Mouse (Mus musculus): Measurements from ENCODE around the gene Casd1. TPM values are rescaled to one million over a fixed set of nuclear protein-coding genes. Genes with fewer than 3 reads are reported as not detected.
A peak's percentile ranks its signal among the peaks of the same experiment; 100 is the strongest.

Gene Casd1
- polyA plus RNA-seq, 1 experiment from 2014 or later: 39.4 TPM

DNA sequence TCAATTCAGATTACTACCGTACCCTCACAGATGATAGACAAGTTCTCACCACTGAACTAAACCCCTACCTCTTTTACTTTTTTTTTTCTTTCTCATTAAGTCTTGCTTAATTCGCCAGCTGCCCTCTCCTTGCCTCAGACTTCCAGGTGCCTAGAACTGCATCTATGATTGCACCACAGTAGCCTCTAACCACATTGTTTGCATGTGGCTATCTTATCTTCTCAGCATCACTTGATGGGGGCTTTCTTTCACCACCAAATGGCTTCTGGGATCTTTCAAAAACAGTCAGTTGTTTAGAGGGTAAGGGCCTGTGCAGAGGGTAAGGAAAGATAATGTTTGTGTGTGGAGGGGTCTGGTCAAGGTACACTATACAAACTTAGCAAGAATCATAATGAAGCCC lies 63.7 kb downstream of the Casd1 start:
- no peaks in the 10 kb centered on the region for H3K9me3 ChIP-seq (ENCODE audit: control insufficient read depth, low read length)
- no peaks in the 10 kb centered on the region for H3K27me3 ChIP-seq (replicated peaks; ENCODE audit: control insufficient read depth, insufficient read depth, low read length)
- H3K36me3 ChIP-seq (ENCODE audit: control insufficient read depth, insufficient read depth, low read length): no peaks in the 10 kb centered on the region
- no peak overlapping the region for H3K4me2 ChIP-seq (ENCODE audit: low read depth, low read length)
- no peak overlapping the region for H3K9ac ChIP-seq (ENCODE audit: low read depth, low read length)
- WGBS: 65% methylated on average over 2 of the region's 2 CpGs
- H3K27ac ChIP-seq (replicated peaks; ENCODE audit: low read depth, low read length): no peak overlapping the region
- DNase-seq (ENCODE audit: low spot score) (no peak), ATAC-seq (ENCODE audit: low read depth) (no peak)
- no peaks in the 10 kb centered on the region for H3K4me1 ChIP-seq (ENCODE audit: control insufficient read depth, insufficient read depth, low read length)
- no peak overlapping the region for H3K4me3 ChIP-seq (ENCODE audit: low read depth, low read length)

DNA sequence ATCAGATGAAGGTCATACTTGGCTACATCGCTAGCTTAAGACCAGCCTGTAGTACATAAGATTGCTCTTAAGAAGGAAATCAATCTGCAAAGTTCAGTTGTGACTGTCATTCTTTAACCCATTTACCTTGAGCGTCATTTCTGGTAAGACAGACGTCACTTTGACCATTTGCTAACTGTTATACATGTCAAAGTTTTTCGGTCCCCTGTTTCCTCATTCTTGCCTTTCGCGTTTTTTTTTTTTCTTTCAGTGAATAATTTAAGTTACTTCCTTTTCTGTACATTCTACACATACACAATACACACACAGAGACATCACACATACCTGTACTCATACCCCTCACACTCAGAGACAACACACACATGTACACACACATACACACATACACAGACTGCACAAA lies 64.5 kb downstream of the Casd1 start:
- 94% methylated on average over 6 of the region's 6 CpGs for WGBS
- no peak for ATAC-seq (ENCODE audit: low read depth)
- Histone ChIP-seq H3K9ac (ENCODE audit: low read depth, low read length) (no peak overlapping the region), H3K4me1 (ENCODE audit: control insufficient read depth, insufficient read depth, low read length) (no peaks in the 10 kb centered on the region), H3K4me2 (ENCODE audit: low read depth, low read length) (no peak overlapping the region), H3K36me3 (ENCODE audit: control insufficient read depth, insufficient read depth, low read length) (no peaks in the 10 kb centered on the region), H3K27me3 (replicated peaks; ENCODE audit: control insufficient read depth, insufficient read depth, low read length) (no peaks in the 10 kb centered on the region), H3K27ac (replicated peaks; ENCODE audit: low read depth, low read length) (no peak overlapping the region), H3K9me3 (ENCODE audit: control insufficient read depth, low read length) (no peaks in the 10 kb centered on the region), H3K4me3 (ENCODE audit: low read depth, low read length) (no peak overlapping the region)
- DNase-seq (ENCODE audit: low spot score): no peak

- Histone ChIP-seq H3K36me3 (ENCODE audit: control insufficient read depth, insufficient read depth, low read length) (peaks cover 12% of the 10 kb centered on the region; the same call in 1 of the 2 replicates), H3K4me3 (ENCODE audit: low read depth, low read length) (no peak overlapping the region), H3K4me2 (ENCODE audit: low read depth, low read length) (no peak overlapping the region), H3K27ac (replicated peaks; ENCODE audit: low read depth, low read length) (no peak overlapping the region), H3K4me1 (ENCODE audit: control insufficient read depth, insufficient read depth, low read length) (no peaks in the 10 kb centered on the region), H3K27me3 (replicated peaks; ENCODE audit: control insufficient read depth, insufficient read depth, low read length) (no peaks in the 10 kb centered on the region), H3K9me3 (ENCODE audit: control insufficient read depth, low read length) (no peaks in the 10 kb centered on the region), H3K9ac (ENCODE audit: low read depth, low read length) (no peak overlapping the region)
- no peak for ATAC-seq (ENCODE audit: low read depth)
- DNase-seq (ENCODE audit: low spot score): peak; percentile 21
- WGBS: 63% methylated on average over 1 of the region's 1 CpGs
Measured at GRCm38 (mm10) chr6:4677356-4677761, 76.7 kb downstream of the Casd1 start.

- H3K4me2 ChIP-seq (ENCODE audit: low read depth, low read length): no peak overlapping the region
- H3K9ac ChIP-seq (ENCODE audit: low read depth, low read length): no peak overlapping the region
- DNase-seq (ENCODE audit: low spot score) (no peak), ATAC-seq (ENCODE audit: low read depth) (no peak)
- H3K36me3 ChIP-seq (ENCODE audit: control insufficient read depth, insufficient read depth, low read length): peaks cover 12% of the 10 kb centered on the region; the same call in 1 of the 2 replicates
- no peaks in the 10 kb centered on the region for H3K9me3 ChIP-seq (ENCODE audit: control insufficient read depth, low read length)
- no peak overlapping the region for H3K4me3 ChIP-seq (ENCODE audit: low read depth, low read length)
- 78% methylated on average over 1 of the region's 1 CpGs for WGBS
- no peaks in the 10 kb centered on the region for H3K4me1 ChIP-seq (ENCODE audit: control insufficient read depth, insufficient read depth, low read length)
- H3K27me3 ChIP-seq (replicated peaks; ENCODE audit: control insufficient read depth, insufficient read depth, low read length): no peaks in the 10 kb centered on the region
- no peak overlapping the region for H3K27ac ChIP-seq (replicated peaks; ENCODE audit: low read depth, low read length)
Measured at GRCm38 (mm10) chr6:4679981-4680380, 79.3 kb downstream of the Casd1 start.

DNA sequence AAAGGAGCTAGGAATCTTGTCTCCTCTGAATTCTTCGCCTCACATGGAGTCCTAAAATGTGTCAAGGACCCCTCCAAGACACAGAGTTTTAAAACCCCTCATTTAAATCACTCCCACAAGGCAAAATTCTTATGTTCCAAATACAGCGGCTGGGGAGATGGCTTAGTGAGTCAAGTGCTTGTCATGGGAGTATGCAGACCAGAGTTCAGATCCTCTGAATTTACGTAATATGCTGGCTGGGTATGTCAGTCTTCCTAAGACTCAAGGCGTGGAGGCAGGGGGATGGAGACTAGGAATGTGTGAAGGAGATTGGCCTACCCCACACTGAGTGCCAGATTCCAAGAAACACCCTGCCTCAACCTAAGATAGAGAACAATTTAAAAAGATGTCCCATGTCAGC lies 79.9 kb downstream of the Casd1 start:
- peaks cover 12% of the 10 kb centered on the region; the same call in 1 of the 2 replicates for H3K36me3 ChIP-seq (ENCODE audit: control insufficient read depth, insufficient read depth, low read length)
- no peak for DNase-seq (ENCODE audit: low spot score)
- no peak overlapping the region for H3K4me3 ChIP-seq (ENCODE audit: low read depth, low read length)
- no peak overlapping the region for H3K27ac ChIP-seq (replicated peaks; ENCODE audit: low read depth, low read length)
- H3K27me3 ChIP-seq (replicated peaks; ENCODE audit: control insufficient read depth, insufficient read depth, low read length): no peaks in the 10 kb centered on the region
- no peak overlapping the region for H3K9ac ChIP-seq (ENCODE audit: low read depth, low read length)
- WGBS: 85% methylated on average over 4 of the region's 4 CpGs
- no peaks in the 10 kb centered on the region for H3K9me3 ChIP-seq (ENCODE audit: control insufficient read depth, low read length)
- no peak for ATAC-seq (ENCODE audit: low read depth)
- H3K4me1 ChIP-seq (ENCODE audit: control insufficient read depth, insufficient read depth, low read length): no peaks in the 10 kb centered on the region
- no peak overlapping the region for H3K4me2 ChIP-seq (ENCODE audit: low read depth, low read length)

- 70% methylated on average over 10 of the region's 10 CpGs for WGBS
- Histone ChIP-seq H3K27me3 (replicated peaks; ENCODE audit: control insufficient read depth, insufficient read depth, low read length) (no peaks in the 10 kb centered on the region), H3K9me3 (ENCODE audit: control insufficient read depth, low read length) (no peaks in the 10 kb centered on the region), H3K36me3 (ENCODE audit: control insufficient read depth, insufficient read depth, low read length) (peaks cover 9% of the 10 kb centered on the region), H3K4me1 (ENCODE audit: control insufficient read depth, insufficient read depth, low read length) (no peaks in the 10 kb centered on the region), H3K4me3 (ENCODE audit: low read depth, low read length) (no peak overlapping the region), H3K4me2 (ENCODE audit: low read depth, low read length) (no peak overlapping the region), H3K27ac (replicated peaks; ENCODE audit: low read depth, low read length) (no peak overlapping the region), H3K9ac (ENCODE audit: low read depth, low read length) (no peak overlapping the region)
- DNase-seq (ENCODE audit: low spot score) (no peak), ATAC-seq (ENCODE audit: low read depth) (no peak)
Measured at GRCm38 (mm10) chr6:4684706-4685340, 84.2 kb downstream of the Casd1 start.

DNA sequence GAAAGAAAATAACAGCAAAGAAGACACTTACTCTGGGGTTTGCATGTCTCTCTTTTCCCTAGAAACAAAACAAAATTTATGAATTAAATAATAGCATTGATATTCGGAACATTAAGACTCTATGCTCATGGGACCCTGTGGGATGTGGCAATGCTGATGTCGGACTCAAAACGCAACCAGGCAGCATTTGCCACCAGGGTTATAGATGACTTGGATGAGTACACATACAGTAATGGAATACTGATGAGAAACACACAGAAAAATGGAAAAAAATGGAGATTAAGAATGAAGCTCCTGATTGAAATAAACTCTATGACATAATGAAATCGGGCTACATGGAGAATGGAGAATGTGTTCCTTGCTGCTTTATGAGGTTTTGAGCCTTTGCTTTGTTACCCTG lies 89.8 kb downstream of the Casd1 start:
- H3K36me3 ChIP-seq (ENCODE audit: control insufficient read depth, insufficient read depth, low read length): peaks cover 9% of the 10 kb centered on the region
- ATAC-seq (ENCODE audit: low read depth) (no peak), DNase-seq (ENCODE audit: low spot score) (no peak)
- H3K4me1 ChIP-seq (ENCODE audit: control insufficient read depth, insufficient read depth, low read length): no peaks in the 10 kb centered on the region
- H3K4me3 ChIP-seq (ENCODE audit: low read depth, low read length): no peak overlapping the region
- no peaks in the 10 kb centered on the region for H3K27me3 ChIP-seq (replicated peaks; ENCODE audit: control insufficient read depth, insufficient read depth, low read length)
- WGBS: 91% methylated on average over 4 of the region's 4 CpGs
- H3K9ac ChIP-seq (ENCODE audit: low read depth, low read length): no peak overlapping the region
- no peaks in the 10 kb centered on the region for H3K9me3 ChIP-seq (ENCODE audit: control insufficient read depth, low read length)
- no peak overlapping the region for H3K27ac ChIP-seq (replicated peaks; ENCODE audit: low read depth, low read length)
- H3K4me2 ChIP-seq (ENCODE audit: low read depth, low read length): no peak overlapping the region

Other genes with a start within 250 kb of the Casd1 start
- gene Col1a2, start 96.0 kb upstream of the Casd1 start, polyA plus RNA-seq (2014; fragmentation: Nextera tagmentation; extraction: Ambion mirVana): 2,526 and 3,098 TPM in 2 replicates
- gene Sgce, start 146.4 kb downstream of the Casd1 start, polyA plus RNA-seq (2014; fragmentation: Nextera tagmentation; extraction: Ambion mirVana): 67.1 and 69.8 TPM in 2 replicates
- 21.2 and 22.3 TPM in 2 replicates for gene Peg10, start 146.5 kb downstream of the Casd1 start, polyA plus RNA-seq (2014; fragmentation: Nextera tagmentation; extraction: Ambion mirVana)